Mouse (Mus musculus) CD4-positive, CD25-positive, alpha-beta regulatory T cell (primary cell): ENCODE data around the gene Castor2. TPM values are rescaled to one million over a fixed set of nuclear protein-coding genes. Genes with fewer than 3 reads are reported as not detected.

Experiments used
- polyA plus RNA-seq: library from polyadenylated mRNA; unstranded; fragments of 100-300 nt; shearing (Covaris generic); gene quantifications from one replicate; pipeline ENCODE4 v1.2.1, GENCODE M21; 2017

Gene Castor2
- 10.9 TPM for polyA plus RNA-seq

DNA sequence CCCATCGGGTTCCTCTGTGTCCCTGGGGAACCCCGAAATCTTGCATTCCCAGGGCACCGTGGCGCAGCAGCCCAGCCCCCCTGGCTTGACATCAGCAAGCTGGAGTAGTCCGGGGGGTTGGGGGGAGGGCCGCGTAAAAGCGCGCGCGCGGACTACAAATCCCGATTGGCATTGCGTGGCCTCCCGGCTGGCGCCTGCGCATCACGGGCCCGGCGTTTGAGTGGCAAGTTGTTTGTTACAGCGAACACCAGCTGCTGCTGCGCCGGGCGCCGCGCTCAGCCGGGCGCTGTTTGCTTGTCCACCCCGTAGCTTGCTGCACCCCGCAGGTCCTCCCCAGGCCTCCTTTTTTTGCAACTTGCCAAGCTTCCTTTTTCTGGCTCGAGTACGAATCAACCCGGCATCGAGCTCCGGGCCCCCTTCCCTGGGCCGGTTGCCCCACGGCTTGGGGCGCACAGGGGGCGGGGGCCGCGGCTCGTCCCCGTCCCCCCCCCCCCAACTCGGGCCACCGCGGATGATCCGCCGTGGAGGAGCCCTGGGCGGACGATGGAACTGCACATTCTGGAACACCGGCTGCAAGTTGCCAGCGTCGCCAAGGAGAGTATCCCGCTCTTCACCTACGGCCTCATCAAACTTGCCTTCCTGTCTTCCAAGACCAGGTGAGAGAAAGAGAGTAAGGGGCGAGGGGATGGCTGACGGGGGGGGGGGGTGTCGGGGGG lies at the start of gene Castor2:
Gene Castor2 (plus strand): TSS at position 216 of the 716 bp plus-strand sequence.

DNA sequence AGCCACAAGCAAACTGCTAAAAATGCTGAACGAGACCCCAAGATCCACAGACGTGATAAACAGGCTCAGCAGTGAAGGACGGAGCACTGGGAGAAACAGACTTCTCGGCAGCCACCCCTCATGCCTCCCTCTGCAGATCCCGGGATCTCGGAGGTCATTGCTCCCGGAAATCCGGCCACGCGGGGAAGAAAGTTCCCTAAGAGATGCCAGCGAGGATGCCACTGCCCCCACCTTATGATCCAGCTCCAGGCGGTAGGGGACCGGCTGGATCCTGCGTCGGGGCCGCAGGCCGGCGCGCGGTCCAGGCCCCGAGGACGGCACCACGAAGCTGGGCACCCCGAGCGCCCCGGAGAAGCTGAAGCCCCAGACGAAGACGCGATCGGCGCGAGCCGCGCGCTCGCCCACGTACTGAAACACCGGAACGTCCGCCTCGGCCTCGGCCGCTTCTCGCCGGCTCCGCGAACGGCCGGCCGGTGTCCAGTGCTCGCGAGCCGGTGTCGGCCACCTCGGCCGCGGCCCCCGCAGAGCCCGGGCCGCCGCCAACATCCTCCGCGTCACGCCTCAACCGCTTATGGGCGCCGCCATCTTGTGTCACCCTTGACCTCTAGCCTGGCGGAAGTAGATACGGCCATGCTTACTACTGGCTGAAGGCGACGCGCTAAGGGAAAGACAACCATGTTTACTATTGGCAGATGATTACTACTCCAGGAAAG lies 76.8 kb downstream of the Castor2 start, which contains the start of gene Rcc1l:
Gene Rcc1l (minus strand): TSS at position 606 of the 713 bp plus-strand sequence.

DNA sequence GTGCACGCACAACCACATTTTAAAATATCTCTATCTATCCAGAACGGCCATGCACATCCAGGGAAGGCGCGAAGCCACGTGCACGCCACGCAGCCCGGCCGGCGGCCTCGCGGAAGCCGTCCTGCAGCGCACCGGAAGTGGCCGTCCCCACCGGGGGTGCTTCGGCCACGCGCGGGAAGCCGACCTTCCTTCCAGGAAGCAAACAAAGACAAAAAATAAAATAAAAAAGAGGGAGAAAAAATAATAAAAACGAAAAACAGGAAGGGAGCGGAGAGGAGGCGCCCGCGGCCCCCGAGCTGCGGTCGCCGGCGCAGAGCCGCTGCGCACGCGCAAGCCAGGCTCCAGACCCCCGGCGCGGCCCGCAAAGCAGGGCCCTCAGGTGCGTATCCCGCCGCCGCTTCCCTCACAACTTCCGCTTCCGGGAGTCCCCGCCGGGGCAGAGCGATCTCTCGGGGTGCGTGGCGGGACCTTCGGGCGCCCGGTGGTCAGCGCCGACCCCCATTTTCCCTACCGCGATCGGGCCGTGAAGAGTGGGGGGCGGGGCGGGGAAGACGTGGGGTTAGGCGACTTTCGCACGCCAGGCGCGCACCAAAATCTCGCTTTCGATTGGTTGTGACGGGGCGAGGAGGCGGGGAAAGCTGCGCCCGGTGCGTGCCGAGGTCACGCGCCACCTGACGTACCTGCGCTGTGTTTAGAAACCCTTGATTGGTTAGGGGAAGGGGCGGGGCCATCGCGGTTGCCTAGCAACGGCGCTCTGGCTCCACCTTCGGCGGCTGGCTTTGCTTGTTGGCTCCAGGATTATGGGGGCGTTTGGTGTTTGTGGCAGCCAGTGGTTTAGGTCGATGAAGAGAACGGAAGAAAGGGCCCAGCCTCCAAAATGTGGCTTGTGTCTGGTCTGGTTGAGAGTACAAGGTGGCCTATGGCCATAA lies 84.6 kb downstream of the Castor2 start, which contains the start of gene Gtf2ird2:
Gene Gtf2ird2 (plus strand): TSS at position 140 of the 929 bp plus-strand sequence.

Other genes starting within 250 kb of the Castor2 start
- 16.6 TPM for gene Rcc1l, start 77.1 kb downstream of the Castor2 start, polyA plus RNA-seq
- gene Gtf2ird2, start 84.3 kb downstream of the Castor2 start, polyA plus RNA-seq = 12.7 TPM
- 15.6 TPM for gene Ncf1, start 129.9 kb downstream of the Castor2 start, polyA plus RNA-seq
- gene Gtf2i, start 215.0 kb downstream of the Castor2 start, polyA plus RNA-seq = 130 TPM